Mouse (Mus musculus) spleen, adult 2 months (tissue): ENCODE results near the gene Zfp184.

Experiments used
- CTCF ChIP-seq: fragments of 200-500 bp; IDR thresholded peaks from 2 replicates; pipeline ENCODE4 v1.5.1; 2011; ENCODE audit warnings: mild to moderate bottlenecking, inconsistent platforms; ENCODE audit not compliant: insufficient read depth, insufficient read length, insufficient replicate concordance; ENCODE audit errors: extremely low read depth
- POLR2A ChIP-seq: fragments of 200-500 bp; IDR thresholded peaks from 2 replicates; pipeline ENCODE4 v1.6.1; 2011; ENCODE audit warnings: low read depth, low read length, inconsistent platforms

- TF ChIP-seq CTCF, result no peak
- TF ChIP-seq POLR2A, result no peak
Observed at GRCm38 (mm10) chr13:21996101-21996839, 51.4 kb downstream of the Zfp184 start.
